Mouse (Mus musculus): ENCODE measurements around the gene Sugp1. TPM values are rescaled to one million over a fixed set of nuclear protein-coding genes. Genes with fewer than 3 reads are reported as not detected.
A peak's percentile ranks its signal among the peaks of the same experiment; 100 is the strongest.
"Not testable (repeated sequence)": the region's sequence is repeated elsewhere in the genome, so short reads cannot be mapped to it uniquely, and the experiment has no call there.

The Sugp1 gene
- polyA plus RNA-seq, 1 experiment from 2014 or later = 25.4 TPM

GRCm38 (mm10) chr8:70004345-70004744 is 38.3 kb upstream of the Sugp1 start:
- Histone ChIP-seq H3K9me3 (replicated peaks) (no peaks in the 10 kb centered on the region), H3K9ac (no peak overlapping the region), H3K27ac (no peak overlapping the region), H3K4me1 (replicated peaks) (peaks cover 21% of the 10 kb centered on the region), H3K4me2 (no peak overlapping the region), H3K36me3 (no peaks in the 10 kb centered on the region), H3K27me3 (no peaks in the 10 kb centered on the region), H3K4me3 (no peak overlapping the region)
- ATAC-seq (replicated peaks; ENCODE audit: insufficient number of reproducible peaks, insufficient read depth, low FRiP score, low read depth) = no peak

GRCm38 (mm10) chr8:70005178-70005577 is 37.4 kb upstream of the Sugp1 start:
- no peak overlapping the region for H3K4me2 ChIP-seq
- peak overlapping the region; percentile 42; the same call in 1 of the 2 replicates for H3K27ac ChIP-seq

GRCm38 (mm10) chr8:70010796-70011195 is 31.8 kb upstream of the Sugp1 start:
- not testable (repeated sequence) for H3K36me3 ChIP-seq; H3K27ac ChIP-seq; H3K4me3 ChIP-seq; H3K4me1 ChIP-seq (replicated peaks); H3K9me3 ChIP-seq (replicated peaks); ATAC-seq (replicated peaks; ENCODE audit: insufficient number of reproducible peaks, insufficient read depth, low FRiP score, low read depth); H3K27me3 ChIP-seq; H3K4me2 ChIP-seq; H3K9ac ChIP-seq
- 89% methylated on average over 14 of the region's 14 CpGs for WGBS

More at GRCm38 (mm10) chr8:70005178-70005577, 37.4 kb upstream of the Sugp1 start:
- H3K27me3 ChIP-seq = no peaks in the 10 kb centered on the region
- no peaks in the 10 kb centered on the region for H3K9me3 ChIP-seq (replicated peaks)
- WGBS = 46% methylated on average over 2 of the region's 2 CpGs
- H3K9ac ChIP-seq = no peak overlapping the region
- peaks cover 21% of the 10 kb centered on the region for H3K4me1 ChIP-seq (replicated peaks)
- no peaks in the 10 kb centered on the region for H3K36me3 ChIP-seq
- peak; percentile 34; the same call in 1 of the 2 replicates for ATAC-seq (replicated peaks; ENCODE audit: insufficient number of reproducible peaks, insufficient read depth, low FRiP score, low read depth)
- H3K4me3 ChIP-seq = no peak overlapping the region

GRCm38 (mm10) chr8:70012350-70012749 is 30.3 kb upstream of the Sugp1 start:
- no peaks in the 10 kb centered on the region for H3K9me3 ChIP-seq (replicated peaks)
- no peak for ATAC-seq (replicated peaks; ENCODE audit: insufficient number of reproducible peaks, insufficient read depth, low FRiP score, low read depth)
- no peaks in the 10 kb centered on the region for H3K4me1 ChIP-seq (replicated peaks)
- H3K4me3 ChIP-seq = no peak overlapping the region
- H3K4me2 ChIP-seq = no peak overlapping the region
- no peak overlapping the region for H3K9ac ChIP-seq
- peaks cover 7% of the 10 kb centered on the region for H3K36me3 ChIP-seq
- no peaks in the 10 kb centered on the region for H3K27me3 ChIP-seq
- 68% methylated on average over 3 of the region's 3 CpGs for WGBS
- H3K27ac ChIP-seq = no peak overlapping the region

- Histone ChIP-seq H3K36me3 (peaks cover 10% of the 10 kb centered on the region), H3K9me3 (replicated peaks) (no peaks in the 10 kb centered on the region), H3K27me3 (no peaks in the 10 kb centered on the region), H3K4me3 (no peak overlapping the region), H3K9ac (no peak overlapping the region), H3K4me1 (replicated peaks) (no peaks in the 10 kb centered on the region), H3K4me2 (no peak overlapping the region), H3K27ac (no peak overlapping the region)
- 81% methylated on average over 1 of the region's 1 CpGs for WGBS
- no peak for ATAC-seq (replicated peaks; ENCODE audit: insufficient number of reproducible peaks, insufficient read depth, low FRiP score, low read depth)
Observed at GRCm38 (mm10) chr8:70012763-70013162, 29.9 kb upstream of the Sugp1 start.

GRCm38 (mm10) chr8:70015017-70015416 is 27.6 kb upstream of the Sugp1 start:
- H3K27me3 ChIP-seq = no peaks in the 10 kb centered on the region
- peaks cover 32% of the 10 kb centered on the region for H3K36me3 ChIP-seq
- no peak for ATAC-seq (replicated peaks; ENCODE audit: insufficient number of reproducible peaks, insufficient read depth, low FRiP score, low read depth)
- H3K4me3 ChIP-seq = no peak overlapping the region
- no peak overlapping the region for H3K4me2 ChIP-seq
- H3K27ac ChIP-seq = no peak overlapping the region
- H3K9me3 ChIP-seq (replicated peaks) = no peaks in the 10 kb centered on the region
- H3K4me1 ChIP-seq (replicated peaks) = no peaks in the 10 kb centered on the region
- H3K9ac ChIP-seq = no peak overlapping the region
- WGBS = 63% methylated on average over 1 of the region's 1 CpGs

GRCm38 (mm10) chr8:70023596-70023995 is 19.0 kb upstream of the Sugp1 start:
- peaks cover 97% of the 10 kb centered on the region for H3K36me3 ChIP-seq
- no peak overlapping the region for H3K4me3 ChIP-seq
- no peak overlapping the region for H3K4me2 ChIP-seq
- H3K9ac ChIP-seq = no peak overlapping the region
- H3K27ac ChIP-seq = no peak overlapping the region
- H3K4me1 ChIP-seq (replicated peaks) = no peaks in the 10 kb centered on the region
- 81% methylated on average over 8 of the region's 8 CpGs for WGBS
- no peak for ATAC-seq (replicated peaks; ENCODE audit: insufficient number of reproducible peaks, insufficient read depth, low FRiP score, low read depth)
- H3K9me3 ChIP-seq (replicated peaks) = no peaks in the 10 kb centered on the region
- H3K27me3 ChIP-seq = no peaks in the 10 kb centered on the region

GRCm38 (mm10) chr8:70026151-70026550 is 16.5 kb upstream of the Sugp1 start:
- no peak for ATAC-seq (replicated peaks; ENCODE audit: insufficient number of reproducible peaks, insufficient read depth, low FRiP score, low read depth)
- Histone ChIP-seq H3K27ac (no peak overlapping the region), H3K4me3 (no peak overlapping the region), H3K9ac (no peak overlapping the region), H3K4me1 (replicated peaks) (peaks cover 11% of the 10 kb centered on the region; the same call in 1 of the 2 replicates), H3K36me3 (peaks cover 95% of the 10 kb centered on the region), H3K27me3 (no peaks in the 10 kb centered on the region), H3K4me2 (no peak overlapping the region), H3K9me3 (replicated peaks) (no peaks in the 10 kb centered on the region)
- WGBS = 95% methylated on average over 2 of the region's 2 CpGs

GRCm38 (mm10) chr8:70030255-70030654 is 12.4 kb upstream of the Sugp1 start:
- peaks cover 11% of the 10 kb centered on the region; the same call in 1 of the 2 replicates for H3K4me1 ChIP-seq (replicated peaks)
- no peaks in the 10 kb centered on the region for H3K27me3 ChIP-seq
- no peak overlapping the region for H3K4me3 ChIP-seq
- no peaks in the 10 kb centered on the region for H3K9me3 ChIP-seq (replicated peaks)
- no peak overlapping the region for H3K4me2 ChIP-seq
- 63% methylated on average over 1 of the region's 1 CpGs for WGBS
- H3K9ac ChIP-seq = no peak overlapping the region
- ATAC-seq (replicated peaks; ENCODE audit: insufficient number of reproducible peaks, insufficient read depth, low FRiP score, low read depth) = peak; percentile 28; the same call in 1 of the 2 replicates
- H3K27ac ChIP-seq = 0 out of 2 replicates have a peak overlapping the region, but pooled peaks have one; percentile 13
- H3K36me3 ChIP-seq = peaks cover 59% of the 10 kb centered on the region

GRCm38 (mm10) chr8:70037994-70038393 is 4.6 kb upstream of the Sugp1 start:
- no peak overlapping the region for H3K4me3 ChIP-seq
- 90% methylated on average over 1 of the region's 1 CpGs for WGBS
- H3K27ac ChIP-seq = no peak overlapping the region
- no peaks in the 10 kb centered on the region for H3K27me3 ChIP-seq
- H3K9ac ChIP-seq = no peak overlapping the region
- H3K4me2 ChIP-seq = no peak overlapping the region
- no peaks in the 10 kb centered on the region for H3K9me3 ChIP-seq (replicated peaks)
- ATAC-seq (replicated peaks; ENCODE audit: insufficient number of reproducible peaks, insufficient read depth, low FRiP score, low read depth) = no peak
- no peaks in the 10 kb centered on the region for H3K36me3 ChIP-seq
- H3K4me1 ChIP-seq (replicated peaks) = peaks cover 20% of the 10 kb centered on the region

- H3K4me2 ChIP-seq = peak overlapping the region; percentile 84
- H3K4me1 ChIP-seq (replicated peaks) = peaks cover 36% of the 10 kb centered on the region
- 1% methylated on average over 47 of the region's 47 CpGs for WGBS
- peak; percentile 36 for ATAC-seq (replicated peaks; ENCODE audit: insufficient number of reproducible peaks, insufficient read depth, low FRiP score, low read depth)
- H3K27me3 ChIP-seq = no peaks in the 10 kb centered on the region
- H3K9me3 ChIP-seq (replicated peaks) = no peaks in the 10 kb centered on the region
- H3K36me3 ChIP-seq = no peaks in the 10 kb centered on the region
- peak overlapping the region; percentile 93 for H3K4me3 ChIP-seq
- H3K27ac ChIP-seq = peak overlapping the region; percentile 77
- peak overlapping the region; percentile 94 for H3K9ac ChIP-seq
Observed at GRCm38 (mm10) chr8:70041885-70042546, 597 bp upstream of the Sugp1 start.

- Histone ChIP-seq H3K27ac (no peak overlapping the region), H3K4me1 (replicated peaks) (peaks cover 38% of the 10 kb centered on the region), H3K9ac (no peak overlapping the region), H3K36me3 (peaks cover 6% of the 10 kb centered on the region; the same call in 1 of the 2 replicates), H3K4me3 (no peak overlapping the region), H3K27me3 (no peaks in the 10 kb centered on the region), H3K4me2 (peak overlapping the region; percentile 79), H3K9me3 (replicated peaks) (no peaks in the 10 kb centered on the region)
- no peak for ATAC-seq (replicated peaks; ENCODE audit: insufficient number of reproducible peaks, insufficient read depth, low FRiP score, low read depth)
- 88% methylated on average over 5 of the region's 5 CpGs for WGBS
Observed at GRCm38 (mm10) chr8:70043996-70044395, 1.4 kb downstream of the Sugp1 start.

All from heart, embryonic 15.5 days (tissue).